Mouse (Mus musculus): ENCODE measurements at regions not wholly inside any gene's neighbourhood (a gene's known extent, or its start where the extent isn't known, plus 50 kb on each side); places are given as distances from the start of the nearest gene placed in this dataset.

DNA sequence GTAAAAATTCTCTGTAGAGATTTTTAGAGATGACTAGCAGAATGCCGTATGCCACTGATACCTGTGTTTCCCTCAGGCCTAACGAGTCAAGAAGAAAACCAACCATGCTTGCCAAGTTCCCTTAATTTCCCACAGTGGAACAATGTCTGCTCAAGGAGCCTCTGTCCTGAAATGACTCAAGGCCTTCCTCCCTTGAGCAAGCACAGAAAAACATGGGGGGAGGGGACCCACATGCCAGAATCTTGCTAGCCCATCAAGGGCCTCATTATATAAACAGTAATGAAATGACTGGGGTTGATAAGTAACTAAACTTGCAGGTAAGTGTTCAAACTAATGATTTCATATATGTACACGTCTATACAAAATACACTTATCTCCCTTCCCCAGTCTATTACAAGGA, 513.0 kb upstream of the Tbl1xr1 start:
- Histone ChIP-seq H3K4me3 (ENCODE audit: low read depth, low read length) (no peak overlapping the region), H3K27ac (ENCODE audit: low read depth) (no peak overlapping the region), H3K36me3 (ENCODE audit: insufficient read depth) (no peaks in the 10 kb centered on the region), H3K9ac (no peak overlapping the region), H3K4me2 (no peak overlapping the region), H3K27me3 (ENCODE audit: insufficient read depth, low read length) (no peaks in the 10 kb centered on the region), H3K4me1 (ENCODE audit: insufficient read depth) (peaks cover 20% of the 10 kb centered on the region; the same call in 1 of the 2 replicates), H3K9me3 (ENCODE audit: low read depth, low read length) (no peaks in the 10 kb centered on the region)
- WGBS, result 59% methylated on average over 3 of the region's 3 CpGs
- DNase-seq, result peak; percentile 63
- ATAC-seq (ENCODE audit: insufficient read depth), result peak; percentile 26; the same call in 1 of the 2 replicates
- no peak for TF ChIP-seq CTCF (IDR thresholded peaks at IDR 0.05; ENCODE audit: low read depth)

DNA sequence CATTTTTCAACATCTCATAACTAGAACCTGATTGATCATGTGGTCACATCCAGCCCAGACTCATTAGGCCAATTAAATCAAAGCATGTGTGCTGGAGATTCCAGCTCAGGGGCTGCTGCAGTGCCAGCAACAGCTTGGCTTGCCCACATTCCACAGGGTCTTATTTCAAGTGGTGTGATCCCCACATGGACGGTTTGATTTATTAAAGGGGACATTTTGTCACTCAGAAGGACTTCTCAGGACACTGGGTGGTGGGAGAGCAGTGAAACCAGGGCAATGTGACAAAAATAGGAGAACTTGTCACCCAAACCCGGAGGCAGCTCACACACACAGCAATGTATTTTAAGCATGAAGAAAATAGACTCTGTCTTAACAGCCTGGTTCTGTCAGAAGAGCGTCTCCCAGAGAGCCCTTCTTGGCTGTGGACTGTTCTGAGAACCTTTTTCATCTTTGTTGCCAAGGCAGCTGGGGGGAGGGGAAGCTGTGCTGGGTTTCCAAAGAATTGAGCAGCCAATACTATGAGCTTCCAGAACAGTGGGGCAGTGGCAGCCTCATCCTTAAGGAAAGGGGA, 512.2 kb upstream of the Tbl1xr1 start:
- WGBS, result 10% methylated on average over 3 of the region's 3 CpGs
- Histone ChIP-seq H3K9me3 (ENCODE audit: low read depth, low read length) (no peaks in the 10 kb centered on the region), H3K27me3 (ENCODE audit: insufficient read depth, low read length) (no peaks in the 10 kb centered on the region), H3K27ac (ENCODE audit: low read depth) (peak overlapping the region; percentile 68), H3K9ac (no peak overlapping the region), H3K4me3 (ENCODE audit: low read depth, low read length) (no peak overlapping the region), H3K4me1 (ENCODE audit: insufficient read depth) (peaks cover 20% of the 10 kb centered on the region; the same call in 1 of the 2 replicates), H3K4me2 (peak overlapping the region; percentile 11), H3K36me3 (ENCODE audit: insufficient read depth) (no peaks in the 10 kb centered on the region)
- DNase-seq (peak; percentile 93), ATAC-seq (ENCODE audit: insufficient read depth) (peak; percentile 92)
- TF ChIP-seq CTCF (IDR thresholded peaks at IDR 0.05; ENCODE audit: low read depth), result no peak

DNA sequence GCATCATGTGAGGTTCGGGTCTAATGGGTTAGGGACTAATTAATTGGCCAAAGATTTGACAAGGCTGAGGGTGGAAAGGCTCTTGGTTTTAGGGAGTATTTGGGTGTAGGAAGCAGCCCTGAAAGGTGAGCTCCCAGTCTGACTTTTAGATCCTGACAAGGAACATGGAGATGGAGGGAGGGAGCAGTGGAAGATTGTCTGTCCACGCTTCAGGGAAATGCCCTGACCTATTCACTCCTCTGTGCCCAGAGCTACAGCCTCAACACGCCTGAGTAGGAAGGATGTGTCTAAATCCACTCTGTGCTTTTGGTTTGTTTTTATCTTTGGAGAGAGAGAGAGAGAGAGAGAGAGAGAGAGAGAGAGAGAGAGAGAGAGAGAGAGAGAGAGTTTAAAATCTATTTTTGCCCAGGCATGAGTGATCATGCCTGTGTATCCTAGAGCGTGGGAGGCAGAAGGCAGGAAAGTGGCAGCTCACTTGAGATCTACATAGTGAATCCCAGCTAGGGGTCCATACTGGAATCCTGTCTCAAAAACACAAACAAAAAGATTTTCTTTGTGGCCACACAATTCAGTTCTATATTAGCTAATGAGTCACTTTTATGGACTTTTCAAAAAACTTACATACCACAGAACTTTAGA, 511.5 kb upstream of the Tbl1xr1 start:
- peak; percentile 41 for ATAC-seq (ENCODE audit: insufficient read depth)
- H3K36me3 ChIP-seq (ENCODE audit: insufficient read depth), result no peaks in the 10 kb centered on the region
- TF ChIP-seq CTCF (IDR thresholded peaks at IDR 0.05; ENCODE audit: low read depth), result no peak
- H3K27me3 ChIP-seq (ENCODE audit: insufficient read depth, low read length), result no peaks in the 10 kb centered on the region
- H3K4me3 ChIP-seq (ENCODE audit: low read depth, low read length), result no peak overlapping the region
- H3K4me1 ChIP-seq (ENCODE audit: insufficient read depth), result peaks cover 20% of the 10 kb centered on the region; the same call in 1 of the 2 replicates
- peak overlapping the region; percentile 68 for H3K27ac ChIP-seq (ENCODE audit: low read depth)
- peak overlapping the region; percentile 11; the same call in 1 of the 2 replicates for H3K4me2 ChIP-seq
- H3K9me3 ChIP-seq (ENCODE audit: low read depth, low read length), result no peaks in the 10 kb centered on the region
- no peak overlapping the region for H3K9ac ChIP-seq
- DNase-seq, result peak; percentile 15
- WGBS, result 36% methylated on average over 4 of the region's 4 CpGs

DNA sequence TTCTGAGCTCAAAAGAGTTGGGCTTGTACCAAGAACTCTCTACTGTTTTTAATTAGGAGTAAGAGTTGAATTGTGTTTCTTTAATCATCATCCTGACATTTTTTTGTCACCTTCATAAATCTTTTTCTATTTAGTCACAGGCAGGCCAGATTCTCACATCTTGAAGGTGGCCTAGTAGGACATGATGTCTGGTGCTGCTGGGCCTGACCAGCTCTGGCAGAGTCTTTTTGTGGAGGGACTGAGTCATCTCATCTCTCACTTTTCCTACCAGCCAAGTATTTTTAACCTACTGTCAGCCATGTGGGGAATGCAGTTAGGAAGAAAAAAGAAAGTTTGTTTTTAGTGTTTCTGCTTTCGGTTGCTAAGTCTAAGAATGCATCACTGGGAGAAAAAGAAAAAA, 506.7 kb upstream of the Tbl1xr1 start:
- no peaks in the 10 kb centered on the region for H3K27me3 ChIP-seq (ENCODE audit: insufficient read depth, low read length)
- H3K4me1 ChIP-seq (ENCODE audit: insufficient read depth), result peaks cover 11% of the 10 kb centered on the region; the same call in 1 of the 2 replicates
- no peak overlapping the region for H3K9ac ChIP-seq
- DNase-seq (no peak), ATAC-seq (ENCODE audit: insufficient read depth) (no peak)
- no peak overlapping the region for H3K4me2 ChIP-seq
- no peak overlapping the region for H3K4me3 ChIP-seq (ENCODE audit: low read depth, low read length)
- no peak overlapping the region for H3K27ac ChIP-seq (ENCODE audit: low read depth)
- WGBS, result 55% methylated on average over 1 of the region's 1 CpGs
- H3K36me3 ChIP-seq (ENCODE audit: insufficient read depth), result no peaks in the 10 kb centered on the region
- no peak for TF ChIP-seq CTCF (IDR thresholded peaks at IDR 0.05; ENCODE audit: low read depth)
- no peaks in the 10 kb centered on the region for H3K9me3 ChIP-seq (ENCODE audit: low read depth, low read length)

DNA sequence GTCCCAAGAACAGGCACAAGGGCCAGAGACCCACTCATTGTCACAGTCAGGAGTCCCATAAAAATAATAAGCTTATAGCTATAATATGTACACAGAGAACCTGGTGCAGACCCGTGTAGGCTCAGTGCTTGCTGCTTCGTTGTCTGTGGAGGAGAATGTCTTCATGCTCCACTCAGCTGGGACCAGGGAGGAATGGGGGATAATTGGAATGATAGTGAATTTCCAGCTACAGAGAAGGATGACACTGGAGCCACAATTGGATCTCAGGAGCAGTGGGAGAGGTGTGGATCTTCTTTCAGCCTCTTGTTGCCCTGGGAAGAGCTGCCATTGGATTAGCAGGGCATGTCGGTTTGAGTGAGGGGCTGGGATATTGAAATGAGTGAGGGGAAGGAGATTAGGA, 497.8 kb upstream of the Tbl1xr1 start:
- WGBS, result 66% methylated on average over 3 of the region's 3 CpGs
- no peak for ATAC-seq (ENCODE audit: insufficient read depth)
- H3K4me3 ChIP-seq (ENCODE audit: low read depth, low read length), result no peak overlapping the region
- H3K36me3 ChIP-seq (ENCODE audit: insufficient read depth), result no peaks in the 10 kb centered on the region
- no peaks in the 10 kb centered on the region for H3K4me1 ChIP-seq (ENCODE audit: insufficient read depth)
- no peak for DNase-seq
- no peak overlapping the region for H3K4me2 ChIP-seq
- TF ChIP-seq CTCF (IDR thresholded peaks at IDR 0.05; ENCODE audit: low read depth), result no peak
- H3K27me3 ChIP-seq (ENCODE audit: insufficient read depth, low read length), result no peaks in the 10 kb centered on the region
- no peaks in the 10 kb centered on the region for H3K9me3 ChIP-seq (ENCODE audit: low read depth, low read length)
- no peak overlapping the region for H3K9ac ChIP-seq
- H3K27ac ChIP-seq (ENCODE audit: low read depth), result no peak overlapping the region

DNA sequence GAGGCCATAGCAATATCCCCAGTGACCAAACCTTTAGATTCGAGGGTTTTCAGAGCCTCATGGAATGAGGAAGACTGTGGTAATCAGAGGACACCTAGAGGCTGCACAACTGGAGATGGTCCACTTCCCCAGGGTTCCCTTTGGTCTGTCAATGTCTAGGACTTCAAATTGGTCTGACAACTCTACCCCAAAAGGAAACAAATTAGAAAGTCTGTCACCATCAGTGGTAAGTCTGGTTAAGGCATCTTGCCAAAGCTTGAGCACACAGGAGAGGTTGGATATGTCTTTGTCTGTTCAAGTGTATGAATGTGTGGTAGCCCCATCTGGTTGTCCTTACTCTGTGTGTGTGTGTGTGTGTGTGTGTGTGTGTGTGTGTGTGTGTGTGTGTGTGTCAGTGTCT, 494.3 kb upstream of the Tbl1xr1 start:
- DNase-seq (no peak), ATAC-seq (ENCODE audit: insufficient read depth) (no peak)
- H3K36me3 ChIP-seq (ENCODE audit: insufficient read depth), result no peaks in the 10 kb centered on the region
- H3K4me3 ChIP-seq (ENCODE audit: low read depth, low read length), result no peak overlapping the region
- H3K9me3 ChIP-seq (ENCODE audit: low read depth, low read length), result no peaks in the 10 kb centered on the region
- no peak for TF ChIP-seq CTCF (IDR thresholded peaks at IDR 0.05; ENCODE audit: low read depth)
- no peak overlapping the region for H3K27ac ChIP-seq (ENCODE audit: low read depth)
- H3K4me2 ChIP-seq, result no peak overlapping the region
- WGBS, result 80% methylated on average over 1 of the region's 1 CpGs
- no peaks in the 10 kb centered on the region for H3K4me1 ChIP-seq (ENCODE audit: insufficient read depth)
- H3K9ac ChIP-seq, result no peak overlapping the region
- H3K27me3 ChIP-seq (ENCODE audit: insufficient read depth, low read length), result no peaks in the 10 kb centered on the region

DNA sequence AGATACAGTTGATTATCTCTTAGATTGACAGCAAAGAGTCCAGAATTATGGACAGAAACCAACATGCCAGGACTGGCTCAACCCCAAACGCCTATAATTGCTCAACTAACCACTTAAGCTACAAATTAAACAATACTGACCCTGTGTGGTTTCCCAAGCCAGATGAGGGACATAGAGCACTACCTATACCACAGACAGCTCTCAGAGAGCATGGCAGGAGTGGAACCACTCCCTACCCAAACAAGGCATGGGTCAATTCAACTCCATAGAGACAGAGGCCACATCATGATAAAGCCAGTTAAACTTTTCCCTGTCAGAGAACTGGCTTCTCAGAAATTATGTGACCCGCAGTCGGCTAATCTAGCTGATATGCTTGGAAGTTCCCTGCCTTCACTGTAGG, 490.7 kb upstream of the Tbl1xr1 start:
- Histone ChIP-seq H3K4me2 (no peak overlapping the region), H3K36me3 (ENCODE audit: insufficient read depth) (no peaks in the 10 kb centered on the region), H3K27ac (ENCODE audit: low read depth) (no peak overlapping the region), H3K4me1 (ENCODE audit: insufficient read depth) (no peaks in the 10 kb centered on the region), H3K27me3 (ENCODE audit: insufficient read depth, low read length) (no peaks in the 10 kb centered on the region), H3K9me3 (ENCODE audit: low read depth, low read length) (no peaks in the 10 kb centered on the region), H3K9ac (no peak overlapping the region), H3K4me3 (ENCODE audit: low read depth, low read length) (no peak overlapping the region)
- WGBS, result 82% methylated on average over 3 of the region's 3 CpGs
- no peak for DNase-seq
- no peak for TF ChIP-seq CTCF (IDR thresholded peaks at IDR 0.05; ENCODE audit: low read depth)
- no peak for ATAC-seq (ENCODE audit: insufficient read depth)
